Mouse (Mus musculus): Measurements from ENCODE around the gene Leng8.

GRCm38 (mm10) chr7:4163571-4164072 is 26.8 kb downstream of the Leng8 start:
- TF ChIP-seq CTCF (IDR thresholded peaks at IDR 0.05; ENCODE audit: low read depth) (no peak), EP300 (IDR thresholded peaks at IDR 0.05; ENCODE audit: low read depth) (no peak)

All from liver, postnatal 0 days (tissue).